Mouse (Mus musculus) limb, embryonic 13.5 days (tissue): ENCODE results near the gene Arl15. TPM values are rescaled to one million over a fixed set of nuclear protein-coding genes. Genes with fewer than 3 reads are reported as not detected.
A peak's percentile ranks its signal among the peaks of the same experiment; 100 is the strongest.

Experiments used
- ATAC-seq: fragments of 200-750 bp; cut with Nextera tagmentation; 2 replicates; pipeline ENCODE4 v1.8.0; 2017; ENCODE audit warnings: low read depth, moderate number of reproducible peaks, moderate TSS enrichment; ENCODE audit not compliant: low FRiP score
- H3K27ac ChIP-seq: fragments of 300-500 bp; sonication (generic); 2 replicates; pipeline ENCODE4 v1.5.1; 2015; ENCODE audit warnings: inconsistent platforms, mild to moderate bottlenecking, moderate library complexity
- H3K27me3 ChIP-seq: fragments of 300-500 bp; sonication (generic); 2 replicates; pipeline ENCODE4 v1.6.1; 2015; ENCODE audit warnings: mild to moderate bottlenecking, inconsistent platforms
- H3K36me3 ChIP-seq: fragments of 300-500 bp; sonication (generic); 2 replicates; pipeline ENCODE4 v1.6.1; 2015; ENCODE audit warnings: inconsistent platforms, mild to moderate bottlenecking, moderate library complexity
- H3K4me1 ChIP-seq: fragments of 300-500 bp; sonication (generic); 2 replicates; pipeline ENCODE4 v1.6.1; 2015; ENCODE audit warnings: inconsistent platforms
- H3K4me2 ChIP-seq: fragments of 300-500 bp; sonication (generic); replicated peaks from 2 replicates; pipeline ENCODE4 v1.6.1; 2015; ENCODE audit warnings: inconsistent platforms, mild to moderate bottlenecking, moderate library complexity
- H3K4me3 ChIP-seq: fragments of 300-500 bp; sonication (generic); 2 replicates; pipeline ENCODE4 v1.5.1; 2015; ENCODE audit warnings: moderate library complexity, mild to moderate bottlenecking, inconsistent platforms
- H3K9ac ChIP-seq: fragments of 300-500 bp; sonication (generic); 2 replicates; pipeline ENCODE4 v1.6.1; 2015; ENCODE audit warnings: mild to moderate bottlenecking, inconsistent platforms
- H3K9me3 ChIP-seq: fragments of 300-500 bp; sonication (generic); 2 replicates; pipeline ENCODE4 v1.6.1; 2016; ENCODE audit warnings: inconsistent platforms
- WGBS: fragments of 180-500 bp; shearing (Covaris S2); methylation state at CpG from one replicate; pipeline ENCODE4 v1.1.7; 2015; 5-methylcytosine and 5-hydroxymethylcytosine counted together
- polyA plus RNA-seq: library from polyadenylated mRNA; unstranded; fragments of >200 nt; fragmentation: Nextera tagmentation; extraction: Ambion mirVana; gene quantifications from 2 replicates; pipeline ENCODE4 v1.2.1, GENCODE M21; 2015

Arl15 gene
- polyA plus RNA-seq, 1 experiment from 2014 or later = 14.2 TPM

DNA sequence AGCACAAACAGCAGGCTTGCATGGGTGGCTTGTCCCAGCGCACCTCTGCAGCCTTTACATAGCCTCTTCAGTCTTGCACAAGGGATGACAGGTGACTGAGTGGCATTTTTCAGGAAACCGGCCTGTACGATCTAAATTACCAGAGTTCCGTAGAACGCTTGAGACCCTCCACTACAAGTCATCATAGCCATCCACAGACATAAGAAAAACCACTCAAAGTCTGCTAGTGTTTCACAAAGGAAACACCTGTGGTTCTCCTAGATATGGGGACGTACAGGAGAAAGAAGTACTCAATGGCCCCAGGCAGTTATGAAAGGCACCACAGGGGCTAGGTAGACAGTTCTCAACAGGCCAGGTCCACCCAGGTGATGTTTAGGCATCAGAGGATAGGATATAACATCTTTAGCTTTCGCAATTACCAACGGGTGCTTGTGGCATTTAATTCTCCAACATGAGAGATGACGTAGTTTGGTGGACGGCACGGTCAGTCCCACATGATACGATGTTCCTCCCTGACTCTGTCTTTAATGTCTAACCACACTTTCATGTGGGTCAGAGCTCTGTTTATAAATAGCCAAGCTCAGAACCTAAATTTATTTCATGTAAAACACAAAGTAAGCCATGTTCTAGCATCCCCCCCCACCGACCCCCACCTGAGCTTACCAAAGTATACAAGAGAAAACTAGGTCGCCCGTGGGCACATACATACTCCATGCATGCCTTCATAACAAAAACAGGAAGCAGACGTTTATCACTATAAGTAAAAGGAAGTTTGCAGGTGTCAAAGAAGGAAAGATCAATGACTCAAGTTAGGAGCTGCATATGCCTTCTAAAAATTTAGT is 356.8 kb downstream of the Arl15 start:
- no peak overlapping the region for H3K4me2 ChIP-seq
- no peak overlapping the region for H3K4me3 ChIP-seq
- no peak for ATAC-seq
- no peaks in the 10 kb centered on the region for H3K4me1 ChIP-seq
- no peaks in the 10 kb centered on the region for H3K9me3 ChIP-seq
- WGBS = 74% methylated on average over 16 of the region's 16 CpGs
- H3K9ac ChIP-seq = no peak overlapping the region
- H3K36me3 ChIP-seq = peaks cover 7% of the 10 kb centered on the region; the same call in 1 of the 2 replicates
- peak overlapping the region; percentile 10; the same call in 1 of the 2 replicates for H3K27ac ChIP-seq
- H3K27me3 ChIP-seq = no peaks in the 10 kb centered on the region

DNA sequence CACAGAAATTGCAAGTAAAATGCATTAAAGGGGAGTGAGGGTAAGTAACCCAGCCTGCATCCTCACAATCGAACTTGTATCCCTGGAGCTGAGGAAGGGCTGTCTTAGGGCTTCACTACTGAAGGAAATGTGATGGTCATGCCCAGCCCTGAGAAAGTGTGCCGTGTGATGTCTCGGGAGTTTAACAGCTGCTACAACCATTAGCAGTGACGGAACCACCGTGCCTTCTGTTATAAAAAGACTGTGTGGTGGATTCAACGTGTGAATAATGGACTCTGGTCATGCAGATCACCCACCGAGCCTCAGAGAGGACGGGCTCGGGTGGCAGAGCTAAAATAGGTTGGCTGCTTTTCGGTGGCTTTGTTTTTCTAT is 357.4 kb downstream of the Arl15 start:
- ATAC-seq = peak; percentile 49; the same call in 1 of the 2 replicates
- WGBS = 61% methylated on average over 10 of the region's 10 CpGs
- peaks cover 7% of the 10 kb centered on the region; the same call in 1 of the 2 replicates for H3K36me3 ChIP-seq

DNA sequence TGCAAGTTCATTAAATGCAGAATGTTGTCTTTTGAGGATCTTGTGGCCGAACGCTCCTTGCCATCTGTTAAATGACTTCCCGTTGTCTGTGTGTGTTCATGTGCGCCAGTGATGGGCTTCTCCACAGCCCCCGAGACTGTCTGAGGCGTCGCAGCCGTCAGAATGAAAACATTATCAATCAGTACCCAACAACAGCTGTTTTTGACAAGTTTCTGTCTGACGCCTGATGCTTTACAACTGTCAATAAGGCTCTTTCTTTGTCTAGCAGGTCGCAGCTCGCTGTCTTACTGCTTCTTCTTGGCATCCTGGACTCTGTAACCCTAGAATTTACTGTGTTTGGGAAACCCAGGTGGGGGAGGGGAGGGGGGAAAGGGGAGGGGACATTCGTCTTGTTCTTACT is 362.4 kb downstream of the Arl15 start:
- Histone ChIP-seq H3K9me3 (no peaks in the 10 kb centered on the region), H3K4me3 (no peak overlapping the region), H3K9ac (no peak overlapping the region), H3K4me2 (no peak overlapping the region), H3K4me1 (peaks cover 24% of the 10 kb centered on the region), H3K27me3 (no peaks in the 10 kb centered on the region), H3K27ac (no peak overlapping the region), H3K36me3 (peaks cover 7% of the 10 kb centered on the region; the same call in 1 of the 2 replicates)
- WGBS = 51% methylated on average over 12 of the region's 12 CpGs
- no peak for ATAC-seq

More for the DNA sequence above, 357.4 kb downstream of the Arl15 start:
- no peaks in the 10 kb centered on the region for H3K27me3 ChIP-seq
- no peak overlapping the region for H3K4me3 ChIP-seq
- no peak overlapping the region for H3K9ac ChIP-seq
- no peak overlapping the region for H3K4me2 ChIP-seq
- no peak overlapping the region for H3K27ac ChIP-seq
- H3K9me3 ChIP-seq = no peaks in the 10 kb centered on the region
- H3K4me1 ChIP-seq = no peaks in the 10 kb centered on the region

DNA sequence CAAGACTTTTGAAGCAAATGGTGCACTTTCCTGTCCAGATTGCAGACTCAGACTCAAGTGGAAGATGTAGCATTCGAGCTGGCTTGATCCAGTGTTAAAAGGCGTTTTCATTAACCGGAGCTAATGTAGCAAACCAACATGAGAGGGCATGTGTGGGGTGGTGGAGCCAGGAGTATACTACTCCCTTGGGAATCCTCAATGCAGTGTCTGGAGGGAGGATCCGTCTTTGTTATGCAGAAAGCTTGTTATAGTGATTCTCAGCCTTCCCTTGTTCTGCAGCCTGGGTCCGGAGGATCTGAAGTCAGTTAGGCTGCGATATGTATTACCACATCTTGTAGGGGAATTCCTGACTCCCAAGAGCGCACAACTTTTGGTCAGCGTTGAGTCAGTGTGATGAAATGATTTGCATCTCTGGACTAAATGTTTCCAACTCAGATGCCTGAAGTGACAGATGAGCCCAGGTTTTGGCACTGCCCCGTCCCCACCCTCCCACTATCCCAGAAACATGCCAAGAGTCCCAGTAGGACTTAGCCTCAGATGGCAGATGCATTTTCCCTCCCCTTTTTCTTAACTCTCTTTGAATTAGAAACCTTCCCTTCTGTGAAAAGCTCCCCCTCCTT is 363.9 kb downstream of the Arl15 start:
- Histone ChIP-seq H3K4me2 (no peak overlapping the region), H3K36me3 (peaks cover 7% of the 10 kb centered on the region; the same call in 1 of the 2 replicates), H3K27me3 (no peaks in the 10 kb centered on the region), H3K27ac (no peak overlapping the region), H3K9ac (no peak overlapping the region), H3K4me1 (peaks cover 24% of the 10 kb centered on the region), H3K9me3 (no peaks in the 10 kb centered on the region), H3K4me3 (no peak overlapping the region)
- ATAC-seq = no peak
- 77% methylated on average over 9 of the region's 9 CpGs for WGBS

DNA sequence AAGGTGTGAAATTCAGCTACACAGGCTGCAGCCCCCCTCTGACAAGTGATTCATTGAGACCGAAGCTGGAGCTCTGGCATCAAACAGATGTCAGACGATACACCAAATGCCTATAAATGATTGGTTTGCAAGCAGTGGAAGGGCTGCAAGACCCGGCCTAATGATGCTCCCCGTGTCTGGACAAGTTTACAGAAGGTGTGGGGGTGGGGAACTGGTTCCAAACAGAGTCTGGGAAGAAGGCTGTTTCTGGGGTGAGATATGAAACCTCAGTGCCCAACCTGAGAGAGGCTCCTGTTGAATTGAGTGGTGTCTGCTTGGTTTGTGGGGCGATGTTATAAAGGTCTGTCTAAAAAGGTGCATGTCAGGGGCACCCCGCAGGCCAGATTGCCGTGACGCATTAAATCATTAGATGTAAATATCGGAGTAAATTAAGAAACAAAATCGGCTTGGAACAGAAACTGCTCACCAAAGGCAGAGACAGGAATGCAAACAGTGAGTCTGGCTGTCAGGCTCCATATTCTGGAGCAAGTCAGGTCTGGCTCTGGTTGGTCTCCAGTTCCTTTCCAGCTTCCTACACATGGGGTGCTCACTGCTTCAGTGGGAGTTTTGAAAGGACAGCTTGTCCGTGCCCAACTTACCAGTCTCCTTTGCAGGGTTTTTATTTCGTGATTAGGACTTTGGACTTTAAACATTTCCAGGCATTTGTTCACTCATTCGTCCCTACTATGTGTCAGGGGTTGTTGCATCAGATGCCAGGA is 365.5 kb downstream of the Arl15 start:
- ATAC-seq = peak; percentile 77; the same call in 1 of the 2 replicates
- 35% methylated on average over 13 of the region's 13 CpGs for WGBS
- Histone ChIP-seq H3K4me2 (peak overlapping the region; percentile 33), H3K27ac (no peak overlapping the region), H3K9ac (no peak overlapping the region), H3K9me3 (no peaks in the 10 kb centered on the region), H3K36me3 (peaks cover 3% of the 10 kb centered on the region; the same call in 1 of the 2 replicates), H3K4me3 (no peak overlapping the region), H3K27me3 (peaks cover 4% of the 10 kb centered on the region; the same call in 1 of the 2 replicates), H3K4me1 (peaks cover 24% of the 10 kb centered on the region)

DNA sequence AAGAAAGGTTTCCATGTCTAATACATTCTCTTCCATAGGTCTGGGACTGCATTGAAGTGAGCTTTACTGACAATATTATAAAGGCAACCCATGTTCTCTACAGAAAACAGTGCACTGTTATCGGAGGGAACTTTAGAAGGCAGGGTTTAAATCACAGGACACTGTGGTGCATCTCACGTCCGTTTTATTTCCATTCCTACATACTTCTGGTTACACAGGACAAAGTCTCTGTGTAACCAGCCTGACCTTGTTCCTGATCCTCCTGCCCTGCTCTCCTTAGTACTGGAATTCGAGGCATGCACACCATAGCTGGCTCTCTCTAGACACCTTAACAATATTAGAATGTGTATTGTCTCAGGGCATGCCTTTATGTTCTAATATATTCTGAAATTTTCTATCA is 368.4 kb downstream of the Arl15 start:
- Histone ChIP-seq H3K4me3 (no peak overlapping the region), H3K27me3 (peaks cover 4% of the 10 kb centered on the region; the same call in 1 of the 2 replicates), H3K36me3 (no peaks in the 10 kb centered on the region), H3K27ac (no peak overlapping the region), H3K4me1 (peaks cover 40% of the 10 kb centered on the region), H3K9ac (no peak overlapping the region), H3K9me3 (no peaks in the 10 kb centered on the region), H3K4me2 (no peak overlapping the region)
- 64% methylated on average over 4 of the region's 4 CpGs for WGBS
- no peak for ATAC-seq

DNA sequence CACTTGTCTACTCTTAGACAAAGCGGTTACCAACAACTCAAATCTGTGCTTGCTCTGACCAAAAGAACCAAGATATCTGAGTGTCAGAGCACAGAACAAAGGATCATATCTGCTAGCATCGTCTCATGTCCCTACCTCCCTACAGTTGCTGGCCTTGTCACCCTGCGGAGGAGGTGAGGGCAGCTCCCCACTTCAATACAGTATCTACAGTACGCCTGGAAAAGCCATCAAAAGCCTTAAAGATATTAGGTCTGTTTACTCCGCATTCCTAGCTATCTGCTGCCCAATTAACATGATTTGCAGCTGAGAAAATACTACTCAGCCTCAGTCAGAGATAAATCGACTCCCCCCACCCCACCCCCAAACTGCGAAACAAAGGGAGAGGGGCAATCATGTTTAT is 371.3 kb downstream of the Arl15 start:
- H3K9me3 ChIP-seq = no peaks in the 10 kb centered on the region
- H3K9ac ChIP-seq = no peak overlapping the region
- no peak for ATAC-seq
- peaks cover 4% of the 10 kb centered on the region; the same call in 1 of the 2 replicates for H3K27me3 ChIP-seq
- no peak overlapping the region for H3K4me3 ChIP-seq
- 47% methylated on average over 7 of the region's 7 CpGs for whole genome bisulfite sequencing
- no peaks in the 10 kb centered on the region for H3K36me3 ChIP-seq
- no peak overlapping the region for H3K27ac ChIP-seq
- peaks cover 17% of the 10 kb centered on the region for H3K4me1 ChIP-seq
- H3K4me2 ChIP-seq = no peak overlapping the region

DNA sequence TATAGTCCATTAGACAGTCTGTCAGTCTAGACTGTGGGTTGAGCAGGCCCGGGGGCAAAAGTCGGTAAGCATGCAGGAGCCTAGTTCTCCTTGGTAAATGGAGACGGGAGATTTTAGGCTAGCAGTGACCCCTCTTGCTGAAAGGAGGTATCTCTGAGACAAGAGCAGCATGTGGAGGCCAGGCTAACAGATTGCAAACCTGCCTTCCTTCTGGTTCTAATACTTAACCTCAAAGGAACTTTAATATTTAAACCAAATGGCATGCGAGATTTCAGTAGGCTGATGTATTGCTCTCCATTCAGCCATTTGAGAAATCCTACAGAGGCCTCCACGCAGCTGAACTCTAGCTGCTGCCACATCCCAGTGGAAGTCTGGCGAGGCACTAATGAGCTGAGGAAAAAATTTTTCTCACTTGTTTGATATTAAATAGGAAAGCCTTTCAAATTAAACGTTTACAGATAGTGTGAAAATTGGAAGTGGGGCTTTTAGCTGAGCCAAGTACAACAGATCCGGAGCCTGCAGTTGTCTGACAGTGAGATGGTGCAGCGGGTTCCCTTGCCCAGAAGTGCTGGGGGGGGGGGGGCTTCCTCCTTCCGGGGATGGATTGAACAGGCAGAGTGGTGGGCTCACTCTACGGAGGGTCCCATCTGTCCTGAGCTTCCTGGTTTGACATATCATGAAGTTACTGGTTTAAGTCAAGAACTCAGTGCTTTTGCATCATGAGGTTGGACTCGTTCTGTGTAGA is 372.3 kb downstream of the Arl15 start:
- Histone ChIP-seq H3K27me3 (peaks cover 4% of the 10 kb centered on the region; the same call in 1 of the 2 replicates), H3K4me3 (no peak overlapping the region), H3K27ac (no peak overlapping the region), H3K9me3 (no peaks in the 10 kb centered on the region), H3K4me2 (no peak overlapping the region), H3K36me3 (no peaks in the 10 kb centered on the region), H3K9ac (no peak overlapping the region), H3K4me1 (peaks cover 17% of the 10 kb centered on the region)
- 31% methylated on average over 12 of the region's 12 CpGs for WGBS
- ATAC-seq = peak; percentile 68

DNA sequence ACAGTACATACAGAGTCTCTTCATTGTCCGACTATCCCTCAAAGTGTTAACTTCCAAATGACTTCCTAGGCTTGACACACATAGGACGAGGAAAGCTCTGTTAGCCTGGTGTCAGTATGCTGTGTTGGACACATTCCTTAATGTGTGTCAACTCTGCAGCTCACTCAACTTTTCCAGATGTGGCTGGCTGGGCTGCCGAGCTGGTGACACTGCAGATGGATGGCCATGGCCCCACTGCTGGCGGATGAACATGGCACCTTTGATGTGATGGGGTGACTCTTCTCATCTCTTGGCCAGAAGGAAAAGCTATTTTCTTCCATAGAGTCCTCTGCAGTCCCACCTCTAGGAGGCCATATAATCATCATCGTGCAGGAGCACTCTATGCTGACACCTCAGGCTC is 375.8 kb downstream of the Arl15 start:
- peaks cover 17% of the 10 kb centered on the region for H3K4me1 ChIP-seq
- H3K9me3 ChIP-seq = no peaks in the 10 kb centered on the region
- no peak overlapping the region for H3K9ac ChIP-seq
- no peak overlapping the region for H3K4me3 ChIP-seq
- no peak overlapping the region for H3K27ac ChIP-seq
- no peaks in the 10 kb centered on the region for H3K36me3 ChIP-seq
- ATAC-seq = no peak
- WGBS = 54% methylated on average over 5 of the region's 5 CpGs
- no peak overlapping the region for H3K4me2 ChIP-seq
- H3K27me3 ChIP-seq = no peaks in the 10 kb centered on the region

DNA sequence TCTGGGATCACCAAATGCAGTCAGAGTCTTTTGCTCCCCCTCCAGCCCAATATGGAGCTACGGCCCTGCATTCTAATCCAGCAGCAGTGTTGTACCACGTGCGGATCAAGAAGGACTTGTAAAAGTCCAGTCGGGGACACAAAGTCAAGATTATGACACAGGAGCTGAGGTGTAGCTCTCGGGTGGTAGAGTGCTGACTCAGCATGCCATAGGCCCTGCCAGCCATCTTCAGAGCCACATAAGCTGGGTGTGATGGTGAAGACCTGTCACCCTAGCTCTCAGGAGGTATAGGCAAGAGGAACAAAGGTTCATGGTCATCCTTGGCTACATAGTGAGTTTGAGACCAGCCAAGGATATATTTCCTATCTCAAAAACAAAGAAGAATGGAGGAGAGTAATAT is 377.2 kb downstream of the Arl15 start:
- 90% methylated on average over 5 of the region's 5 CpGs for WGBS

DNA sequence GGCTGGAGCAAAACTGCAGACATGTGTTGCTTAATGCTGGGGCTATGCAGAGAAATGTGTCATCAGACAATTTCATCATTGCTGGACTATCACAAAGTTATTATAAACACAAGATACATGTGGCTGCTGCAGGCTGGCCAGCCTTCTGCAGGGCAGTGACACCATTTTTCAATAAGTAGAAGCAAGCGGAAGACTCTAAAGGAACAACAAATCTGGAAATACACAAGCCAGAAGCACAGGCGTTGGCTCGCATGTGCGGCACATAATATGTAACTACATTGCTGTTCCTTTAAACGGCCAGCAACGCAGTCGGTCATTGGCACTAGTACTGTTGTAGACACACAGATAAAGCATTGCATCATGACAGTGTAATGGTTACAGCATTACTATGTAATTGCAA is 393.8 kb downstream of the Arl15 start:
- Histone ChIP-seq H3K27ac (no peak overlapping the region), H3K9me3 (no peaks in the 10 kb centered on the region), H3K4me3 (no peak overlapping the region), H3K36me3 (no peaks in the 10 kb centered on the region), H3K9ac (no peak overlapping the region), H3K4me1 (0 out of 2 replicates have a peak, but pooled peaks cover 6% of the 10 kb centered on the region), H3K27me3 (no peaks in the 10 kb centered on the region), H3K4me2 (no peak overlapping the region)
- ATAC-seq = no peak
- 90% methylated on average over 7 of the region's 7 CpGs for WGBS

More for the DNA sequence above, 377.2 kb downstream of the Arl15 start:
- Histone ChIP-seq H3K36me3 (no peaks in the 10 kb centered on the region), H3K9ac (no peak overlapping the region), H3K4me2 (no peak overlapping the region), H3K4me3 (no peak overlapping the region), H3K27ac (no peak overlapping the region), H3K4me1 (peaks cover 8% of the 10 kb centered on the region), H3K9me3 (no peaks in the 10 kb centered on the region), H3K27me3 (no peaks in the 10 kb centered on the region)
- no peak for ATAC-seq
